Mouse (Mus musculus) liver (tissue): Measurements from ENCODE around the gene Meis2.

ENCODE experiments used
- DNase-seq: peaks from one replicate; pipeline ENCODE4 v3.0.0-alpha.2; 2020; ENCODE audit warnings: mixed read lengths

Gene Meis2

DNA sequence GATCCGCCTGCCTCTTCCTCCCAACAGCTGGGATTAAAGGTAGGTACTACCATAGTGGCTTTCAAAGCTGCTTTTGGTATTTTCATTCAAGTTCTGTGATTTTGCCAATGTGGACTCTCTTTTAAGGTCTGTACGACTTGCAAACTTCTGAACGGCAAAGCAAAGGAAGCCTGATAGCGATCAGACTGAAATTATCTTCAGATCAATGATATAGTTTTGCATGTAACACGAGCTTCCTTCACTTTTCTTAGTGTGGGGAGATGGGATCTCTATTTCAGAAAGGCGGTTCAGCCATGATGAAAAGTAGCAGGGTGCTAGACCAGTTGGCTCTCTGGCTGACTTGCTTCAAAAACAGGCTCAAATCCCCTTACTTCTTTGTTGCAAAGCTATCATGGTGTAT is 76.4 kb downstream of the Meis2 start:
- no peak for DNase-seq

DNA sequence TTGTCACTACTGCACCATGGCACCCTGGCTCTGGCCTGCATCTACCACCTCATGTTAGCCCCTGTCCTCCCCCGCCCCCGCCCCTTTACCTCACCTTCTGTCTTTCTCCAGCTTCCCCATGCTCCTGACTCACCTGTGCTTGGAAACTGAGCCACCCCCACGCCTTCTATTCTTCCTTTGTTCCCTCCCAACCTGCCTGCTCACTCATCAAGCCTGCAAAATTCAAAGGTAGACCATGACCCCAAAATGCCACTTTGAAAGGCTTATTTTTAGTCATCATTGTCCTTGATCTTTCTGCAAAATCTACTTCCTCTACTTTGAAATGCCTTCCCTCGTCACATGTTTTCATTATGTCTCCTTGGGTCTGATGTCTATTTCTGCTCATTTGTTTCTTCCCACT is 77.2 kb downstream of the Meis2 start:
- no peak for DNase-seq

DNA sequence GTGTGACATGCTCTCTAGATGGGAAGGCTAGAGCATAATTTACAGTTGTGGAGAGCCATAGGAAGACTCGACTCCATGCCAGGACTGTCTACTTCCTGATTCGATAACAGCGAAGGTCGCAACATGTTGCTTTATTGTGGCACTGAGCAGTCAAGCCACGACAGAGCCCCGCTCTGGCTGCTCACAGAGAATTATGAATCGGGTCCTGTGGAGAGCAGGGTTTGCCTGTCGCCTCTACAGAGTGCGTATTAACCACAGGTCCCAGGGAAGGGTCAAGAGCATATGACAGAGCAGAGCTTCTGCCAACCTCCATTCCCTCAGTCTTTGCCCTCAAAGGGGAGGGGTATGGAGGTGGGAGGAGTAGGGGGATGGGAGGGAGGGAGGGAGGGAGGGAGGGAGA is 80.7 kb downstream of the Meis2 start:
- DNase-seq = no peak

DNA sequence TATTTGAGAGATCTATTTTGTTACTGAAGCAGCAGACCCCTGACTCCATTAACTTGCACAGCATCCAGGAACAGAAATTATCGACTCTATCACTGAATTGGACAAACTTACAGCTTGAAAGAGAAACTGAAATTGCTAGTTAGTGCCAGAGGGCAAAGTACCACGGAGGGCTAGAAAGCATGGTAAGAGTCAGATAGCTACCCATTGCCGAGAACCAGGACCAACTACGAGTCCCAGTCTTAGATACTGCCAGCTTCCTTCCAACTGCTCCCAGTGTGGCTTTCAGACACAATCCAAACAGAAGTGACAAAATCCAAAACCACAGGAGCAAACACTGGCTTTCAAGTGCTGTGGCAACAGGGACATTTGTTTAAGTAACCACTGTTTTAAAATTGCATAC is 81.2 kb downstream of the Meis2 start:
- DNase-seq = no peak

DNA sequence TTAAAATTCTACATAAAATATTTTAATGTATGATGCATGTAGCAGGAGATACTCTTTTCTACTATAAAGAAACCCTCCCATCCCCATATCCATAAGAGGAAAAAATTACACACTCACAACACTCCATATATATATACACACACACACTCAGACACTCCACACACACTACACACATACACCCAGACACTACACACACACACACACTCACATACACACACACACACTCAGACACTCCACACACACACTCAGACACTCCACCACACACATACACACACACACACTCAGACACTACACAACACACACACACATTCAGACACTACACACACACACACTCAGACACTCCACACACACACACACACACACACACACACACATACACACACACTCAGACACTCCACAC is 85.1 kb downstream of the Meis2 start:
- no peak for DNase-seq

DNA sequence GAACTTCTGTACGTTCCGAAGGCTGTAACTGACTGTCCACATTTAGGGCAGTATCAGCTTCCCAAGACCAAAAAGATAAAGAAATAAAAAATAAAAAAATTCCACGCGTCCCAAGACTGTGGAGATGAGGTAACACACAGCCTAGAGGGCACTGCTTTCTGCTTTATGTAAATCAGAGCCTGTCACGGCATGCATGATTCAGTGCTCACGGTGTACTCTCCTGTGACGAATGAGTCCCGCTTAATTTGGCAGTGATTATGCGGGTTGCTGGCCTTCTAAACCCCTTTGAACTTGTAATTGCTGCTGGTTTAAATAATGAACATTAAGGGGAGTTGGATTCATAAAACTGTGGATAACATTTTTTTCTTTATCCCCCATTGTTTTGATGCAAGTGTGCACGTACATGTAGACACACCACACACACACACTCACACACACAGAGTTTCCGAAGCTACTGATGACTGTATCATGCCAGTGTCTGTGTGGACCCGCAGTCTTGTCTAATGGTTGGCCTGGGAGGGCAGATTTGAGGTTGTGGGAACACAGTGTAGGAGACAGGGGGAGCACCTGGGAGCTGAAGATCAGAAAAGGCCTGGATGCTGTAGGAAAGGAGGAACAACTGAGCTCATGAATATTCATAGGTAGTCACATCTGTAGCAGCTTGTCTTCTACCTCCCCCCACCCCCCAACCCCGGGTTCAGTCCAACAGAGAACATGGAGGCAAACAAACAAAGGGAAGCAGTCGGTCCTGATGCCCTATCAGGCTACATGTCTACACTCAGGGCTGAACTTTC is 85.8 kb downstream of the Meis2 start:
- no peak for DNase-seq

DNA sequence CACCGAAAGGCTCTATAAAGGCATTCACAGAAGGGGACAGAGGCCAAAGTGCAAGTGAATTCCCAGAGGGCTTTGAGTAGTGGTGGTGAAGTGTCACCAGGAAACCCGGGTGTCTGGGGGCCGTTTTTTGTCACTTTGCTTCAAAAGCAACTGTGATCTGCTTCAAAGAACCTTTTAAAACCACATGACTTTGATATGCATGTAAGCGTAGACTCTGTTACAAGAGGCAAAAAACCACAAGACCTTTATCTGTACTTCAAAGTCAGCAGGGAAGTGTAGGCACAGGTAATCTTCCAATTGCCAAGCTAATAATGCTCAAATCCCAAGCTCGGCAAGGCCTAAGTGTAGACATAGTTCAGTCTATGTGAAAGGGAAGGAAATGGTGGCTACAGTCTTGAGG is 87.0 kb downstream of the Meis2 start:
- no peak for DNase-seq

DNA sequence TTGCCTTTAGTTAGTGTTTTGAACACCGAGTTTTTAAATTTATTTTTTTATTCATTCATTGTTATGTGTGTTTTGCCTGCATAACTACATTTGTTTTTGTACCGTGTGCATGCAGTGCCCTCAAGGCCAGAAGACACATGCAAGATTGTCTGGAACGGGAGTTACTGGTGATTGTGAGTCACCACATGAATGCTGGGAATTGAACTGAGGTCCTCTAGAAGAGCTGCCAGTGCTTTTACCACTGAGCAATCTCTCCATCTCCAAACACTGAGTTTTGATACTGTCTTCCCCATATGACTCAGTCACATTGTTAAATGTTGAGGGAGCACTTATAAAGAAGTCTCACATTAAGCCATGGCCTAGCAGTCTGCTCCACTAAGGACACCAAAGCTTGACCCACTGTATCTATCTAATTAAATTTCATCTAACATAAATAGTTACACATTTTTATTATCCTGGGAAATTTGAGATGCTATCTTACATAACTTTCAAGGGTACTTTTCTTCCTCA is 94.3 kb downstream of the Meis2 start:
- DNase-seq = no peak

DNA sequence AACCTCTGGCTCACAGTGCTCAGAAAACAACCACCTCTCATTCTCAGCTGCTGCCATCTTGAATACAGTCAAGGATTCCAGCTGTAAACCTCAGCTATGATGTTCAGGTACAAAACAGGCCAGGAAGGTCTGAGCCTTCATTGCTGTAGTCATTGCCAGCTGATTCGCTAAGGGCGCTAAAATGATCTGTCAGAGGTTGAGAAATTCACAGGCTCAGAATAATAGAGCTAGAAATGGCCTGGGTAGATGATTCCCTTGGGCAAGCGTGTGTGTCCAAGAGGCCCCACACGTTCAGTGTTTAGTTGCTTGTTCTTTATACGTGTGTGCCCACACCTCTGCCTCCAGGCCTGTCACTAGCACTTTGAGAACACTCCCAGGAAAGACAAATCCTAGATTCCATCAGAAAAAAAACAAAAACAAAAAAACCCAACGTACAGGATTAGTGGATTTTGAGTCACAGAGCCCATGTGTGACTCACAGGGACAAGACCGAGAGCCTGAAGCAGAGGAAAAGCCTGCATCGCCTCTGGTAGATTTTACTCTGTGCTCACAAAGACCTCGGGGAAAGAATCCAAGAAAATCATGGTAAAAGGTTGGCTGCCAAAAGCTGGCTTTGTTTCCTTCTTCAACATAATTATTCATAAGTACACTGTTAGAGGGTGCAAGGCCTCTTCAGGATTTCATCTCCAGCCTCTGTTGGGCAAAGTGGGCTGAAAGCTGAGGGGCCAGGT is 95.4 kb downstream of the Meis2 start:
- no peak for DNase-seq

DNA sequence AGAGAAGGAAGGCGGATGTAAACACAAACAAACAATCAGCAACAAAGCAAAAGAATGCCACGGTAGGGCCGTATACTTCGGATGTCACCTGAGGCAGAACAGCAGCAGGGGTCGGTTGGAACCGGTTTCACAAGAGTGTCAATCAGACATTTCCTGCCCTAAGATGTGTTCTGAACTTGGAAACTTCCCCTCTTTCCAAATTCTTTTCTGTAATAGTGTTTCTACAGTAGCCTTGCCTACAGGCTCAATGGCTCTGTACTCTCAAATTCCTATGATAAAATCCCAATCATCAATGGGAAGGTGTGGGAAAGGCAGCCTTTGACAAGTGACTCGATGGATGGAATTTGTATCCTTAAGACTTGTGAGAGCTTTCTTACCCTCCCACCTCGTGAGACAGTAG is 96.4 kb downstream of the Meis2 start:
- no peak for DNase-seq

DNA sequence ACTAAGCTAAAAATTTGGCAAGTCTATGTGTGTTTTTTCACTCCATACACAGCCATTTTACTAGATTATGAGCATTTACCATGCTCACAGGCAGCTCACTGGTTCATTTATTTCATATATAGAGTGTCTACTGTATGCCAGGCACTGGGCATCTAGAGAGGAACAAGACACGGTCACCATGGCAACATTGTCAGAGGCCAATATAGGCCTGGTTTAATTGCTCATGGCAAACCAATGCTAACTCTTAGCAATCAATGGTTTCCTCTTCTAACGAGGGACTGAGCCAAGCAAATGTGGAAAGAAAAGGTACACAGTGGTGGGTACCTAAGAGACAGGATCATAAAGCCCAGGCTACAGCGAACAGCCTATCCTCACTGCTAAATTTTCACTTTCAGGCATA is 100.7 kb downstream of the Meis2 start:
- no peak for DNase-seq

DNA sequence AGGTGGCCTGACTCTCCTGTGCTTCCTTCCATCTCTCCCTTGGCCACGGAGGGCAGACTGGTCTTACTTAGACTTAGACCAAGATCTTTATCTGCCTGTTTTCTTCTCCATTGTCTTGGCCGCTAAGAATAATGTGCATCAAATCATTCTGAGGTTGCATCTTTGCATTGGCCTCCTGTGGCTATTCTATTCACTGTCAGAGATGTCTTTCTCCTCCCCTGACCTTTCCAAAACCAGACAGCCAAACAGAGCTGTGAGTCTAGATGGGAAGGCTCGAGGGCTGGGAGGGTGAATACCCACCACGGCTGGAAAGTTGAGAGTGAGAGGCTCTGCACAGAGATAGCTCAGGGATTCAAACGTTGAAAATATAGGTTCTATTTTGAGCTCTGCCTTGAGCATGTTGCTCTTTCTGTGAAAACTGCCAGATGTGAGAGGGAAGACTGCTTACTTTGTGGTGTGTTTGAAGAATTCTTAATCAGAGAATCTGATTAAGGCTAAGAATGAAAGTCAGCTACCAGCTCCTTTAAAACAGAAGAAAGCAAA is 102.3 kb downstream of the Meis2 start:
- DNase-seq = no peak

DNA sequence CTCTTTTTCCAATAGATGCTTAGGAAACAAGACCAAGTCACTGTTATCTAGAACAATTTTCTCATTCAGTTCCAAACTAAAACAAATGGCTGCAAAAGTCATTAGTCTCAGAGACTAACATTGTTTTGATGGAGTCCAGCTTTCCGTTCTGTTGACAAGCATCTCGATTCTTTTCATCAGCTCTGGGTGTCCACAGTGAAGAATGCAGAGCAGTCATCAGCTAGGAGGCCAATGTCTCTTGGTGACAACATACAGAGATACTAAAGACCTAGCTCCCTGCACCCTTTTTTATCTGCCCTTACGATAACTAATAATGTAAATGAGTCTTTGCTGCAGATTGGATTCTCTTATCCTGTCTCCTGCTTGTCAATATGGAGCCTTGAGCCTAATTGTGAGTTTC is 102.9 kb downstream of the Meis2 start:
- DNase-seq = no peak

DNA sequence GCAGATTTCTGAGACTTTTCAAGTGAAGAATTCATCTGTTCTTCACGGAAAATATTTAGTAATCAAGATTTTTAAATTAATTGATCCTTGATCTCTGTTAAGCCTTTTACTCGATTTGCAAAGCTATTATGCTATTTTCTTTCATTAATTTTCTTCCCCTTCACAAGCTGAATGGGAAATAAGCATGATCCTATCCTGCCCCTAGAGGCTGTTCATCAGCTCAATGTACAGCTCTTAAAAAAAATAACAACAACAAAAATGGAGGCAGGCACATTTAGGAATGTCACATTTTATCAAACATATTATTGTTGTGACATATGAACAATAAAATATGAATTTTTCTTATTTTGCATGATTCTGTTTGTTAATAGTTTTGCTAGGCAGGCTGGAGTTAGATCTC is 103.5 kb downstream of the Meis2 start:
- DNase-seq = no peak

DNA sequence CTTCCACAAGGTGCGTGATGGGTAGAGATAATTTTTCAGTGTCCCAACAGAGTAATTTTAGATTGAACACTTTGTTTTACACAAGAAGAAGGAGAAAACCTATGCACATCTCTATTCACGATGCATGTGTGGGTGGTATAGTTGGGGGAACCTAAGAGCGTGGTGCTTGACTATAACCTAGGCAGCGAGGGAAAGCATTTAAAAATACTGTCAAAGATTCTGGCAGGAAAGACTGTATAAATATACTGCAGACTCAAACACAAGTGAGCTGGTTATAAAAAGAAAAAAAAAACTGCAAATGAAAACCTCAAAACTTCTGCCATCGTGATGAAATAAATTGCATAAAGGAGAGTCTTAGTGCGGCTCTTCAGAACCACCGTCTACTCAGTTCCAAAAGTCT is 105.0 kb downstream of the Meis2 start:
- DNase-seq = no peak

DNA sequence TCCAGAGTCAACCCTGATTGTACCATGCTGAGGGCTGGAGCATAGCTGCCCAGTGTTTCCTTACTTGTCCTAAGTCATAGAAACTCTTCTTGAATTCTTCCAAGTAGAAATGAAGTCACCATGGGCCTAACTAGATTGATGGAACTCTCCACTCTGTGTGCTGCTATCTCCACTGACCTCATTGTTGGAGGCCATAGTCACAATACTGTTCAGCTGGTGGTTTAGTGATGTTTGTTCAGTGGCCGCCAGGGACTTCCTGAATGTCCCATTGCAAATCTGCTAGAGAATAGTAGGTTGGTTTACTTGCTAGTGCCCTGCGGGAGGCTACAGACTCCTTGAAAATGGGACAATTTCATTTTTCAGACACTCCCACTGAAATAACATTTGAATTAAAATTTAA is 108.9 kb downstream of the Meis2 start:
- DNase-seq = no peak

DNA sequence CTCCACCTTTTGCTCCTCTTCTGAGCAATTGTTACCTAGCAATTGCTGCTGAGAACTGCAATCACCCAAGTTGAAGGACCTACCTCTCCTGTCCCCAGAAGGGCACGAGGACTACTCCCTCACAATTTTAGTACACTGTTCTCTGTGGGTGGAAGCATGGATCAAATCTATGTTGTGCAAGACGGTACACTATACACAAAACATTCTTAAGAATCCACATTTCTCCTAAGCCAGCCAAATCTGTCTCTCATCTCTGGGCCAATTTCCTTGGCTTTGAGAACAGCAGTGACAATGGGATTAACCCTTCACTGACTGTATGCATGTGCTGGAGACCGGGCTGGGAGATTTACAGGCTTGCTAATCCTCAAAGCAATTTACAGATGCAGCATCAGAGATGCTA is 115.0 kb downstream of the Meis2 start:
- no peak for DNase-seq

DNA sequence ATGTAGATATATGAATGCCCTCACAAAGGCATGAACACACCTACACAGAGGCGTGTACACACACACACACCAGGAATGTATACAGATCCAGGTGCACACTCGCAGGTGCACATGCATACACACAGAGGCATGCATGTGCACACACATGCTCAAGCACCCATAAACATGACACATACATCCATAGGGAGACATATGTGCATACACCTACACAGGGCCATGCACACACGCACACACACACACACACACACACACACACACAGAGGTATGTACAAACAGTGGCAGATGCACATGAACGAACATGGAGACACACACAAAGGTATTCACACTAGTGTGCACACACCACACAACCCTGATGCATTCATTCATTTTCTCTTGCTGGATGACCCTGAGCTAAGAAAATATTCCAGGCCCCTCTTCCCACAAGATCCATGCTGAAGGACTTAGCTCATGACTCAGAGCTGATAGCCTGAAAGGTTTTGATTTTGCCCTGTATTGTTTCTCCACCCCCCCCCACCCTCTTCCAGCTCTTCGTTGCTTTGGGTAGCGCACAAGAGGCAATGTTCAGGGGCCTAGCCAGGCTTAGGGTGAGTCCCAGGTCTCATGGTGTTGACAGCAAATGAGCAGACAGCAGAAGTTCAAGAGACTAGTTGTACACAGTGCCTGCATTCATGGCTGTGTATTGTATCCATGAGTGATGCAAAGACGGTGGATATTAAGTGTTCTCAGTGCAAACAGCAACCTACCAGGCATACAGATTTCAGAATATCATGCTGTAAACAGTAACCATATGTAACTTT is 116.8 kb downstream of the Meis2 start:
- DNase-seq = no peak

DNA sequence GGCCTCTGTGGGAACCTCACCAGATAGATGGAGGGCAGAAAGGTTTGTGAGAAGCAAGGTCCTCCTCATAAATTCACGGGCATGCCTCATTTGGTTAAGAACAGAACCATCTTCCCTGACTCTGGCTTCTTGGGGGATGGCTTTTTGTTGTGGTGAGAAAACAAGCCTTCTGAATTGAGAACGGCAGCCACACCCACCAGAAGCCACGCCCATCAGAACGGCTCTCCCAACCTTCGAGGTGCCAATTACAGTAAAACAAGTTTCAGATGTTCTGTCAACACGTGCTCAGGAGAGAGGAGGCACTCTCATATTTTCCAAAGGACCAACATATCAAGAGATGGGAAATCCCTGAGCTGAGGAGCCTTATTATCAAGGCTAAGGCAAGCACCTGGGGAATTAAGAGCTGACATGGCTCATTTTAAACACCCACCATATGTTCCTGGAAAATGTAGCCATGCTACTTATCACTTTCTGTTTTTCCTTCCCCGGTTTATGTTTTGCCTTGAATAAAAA is 117.9 kb downstream of the Meis2 start:
- no peak for DNase-seq

DNA sequence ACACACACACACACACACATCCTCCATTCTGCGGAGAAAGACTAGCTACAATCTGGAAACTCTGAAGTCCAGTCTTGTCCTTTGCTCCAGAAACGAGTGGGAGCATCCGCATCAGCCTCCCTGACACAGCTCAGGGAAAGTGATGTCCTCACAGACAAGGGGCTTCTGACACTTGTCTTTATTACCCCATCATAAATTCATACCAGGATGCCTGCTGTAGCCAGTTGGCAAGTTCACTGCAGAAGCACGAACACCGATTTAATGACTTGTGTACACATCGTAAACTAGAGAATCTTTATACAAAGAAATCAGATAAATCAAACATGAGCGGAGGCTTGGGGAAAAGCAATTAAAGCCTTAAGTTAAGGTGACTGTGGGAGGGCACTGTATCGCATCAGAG is 122.6 kb downstream of the Meis2 start:
- no peak for DNase-seq

DNA sequence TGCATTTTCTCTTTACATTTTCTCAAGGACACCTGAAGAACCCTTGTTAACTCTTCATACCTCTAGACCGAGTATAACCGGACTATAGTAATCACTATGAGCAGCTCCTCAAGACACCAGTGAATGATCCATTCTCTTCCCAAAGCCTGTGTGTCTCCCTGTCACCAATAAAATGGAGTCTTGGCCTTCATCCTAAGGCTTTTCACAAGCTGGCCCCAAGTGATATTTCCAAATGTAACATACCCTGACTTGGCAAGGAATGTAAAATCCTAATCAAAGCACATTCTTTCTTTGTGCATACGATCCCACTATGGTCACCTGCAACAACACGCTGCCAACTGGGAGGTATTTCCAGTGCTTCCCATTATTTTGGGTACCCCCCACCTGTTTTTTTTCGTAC is 125.8 kb downstream of the Meis2 start:
- DNase-seq = no peak

DNA sequence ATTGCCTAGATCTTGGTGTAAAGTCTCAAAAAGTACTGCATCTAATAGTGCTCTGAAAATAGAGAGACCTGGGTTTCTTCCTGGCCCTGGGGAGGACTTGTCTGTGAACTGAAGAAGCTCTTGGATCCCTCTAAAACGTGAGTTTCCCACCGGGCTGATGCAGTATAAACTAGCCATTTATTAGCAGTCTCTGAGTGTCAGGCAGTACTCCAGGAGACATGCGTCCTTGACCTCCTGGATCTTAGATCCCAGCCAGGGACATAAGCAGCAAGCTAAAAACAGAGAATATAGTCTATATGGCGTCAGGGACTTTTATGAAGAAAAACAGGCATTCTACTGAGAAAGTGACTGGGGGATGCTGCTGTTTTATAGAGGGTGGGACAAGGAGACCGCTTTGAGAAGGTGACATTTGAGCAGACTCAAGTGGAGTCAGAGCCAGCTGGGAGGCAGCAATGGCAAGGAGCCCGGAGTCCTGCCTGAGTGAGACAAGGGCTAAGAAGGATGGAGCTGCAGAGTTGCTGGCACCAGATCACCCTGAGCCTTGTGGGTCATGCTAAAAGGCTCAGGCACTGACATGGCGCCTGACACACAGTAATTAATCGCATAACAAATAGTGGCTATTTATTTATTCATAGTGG is 126.6 kb downstream of the Meis2 start:
- DNase-seq = no peak

DNA sequence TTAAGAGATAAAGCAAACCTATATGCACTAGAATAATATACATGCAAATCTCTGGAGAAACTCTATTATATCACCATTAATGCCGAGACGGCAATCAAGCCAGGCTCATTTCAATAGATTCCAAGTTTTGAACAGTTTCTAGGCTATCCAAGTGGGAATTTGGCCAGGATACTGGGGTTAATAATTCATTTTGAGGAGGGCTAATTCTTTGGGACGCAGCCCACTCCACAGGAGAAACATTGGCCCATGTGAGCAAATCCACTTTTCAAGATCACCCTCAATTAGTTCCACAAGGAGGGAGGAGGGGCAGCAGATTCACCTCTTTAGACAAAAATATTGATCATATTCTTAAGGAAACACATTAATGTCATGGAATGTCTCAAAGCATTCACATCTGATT is 127.3 kb downstream of the Meis2 start:
- DNase-seq = no peak
